In genomic region chr15:23036208-23037065, GRCm38 (mm10) we compare ENCODE assay signal across 8 mouse cellular contexts.
DNase-seq lines count a peak whose midpoint lies in the region; ATAC-seq and TF ChIP-seq lines count a peak whose summit lies in the region.

No protein-coding gene starts in this region.

- H3K4me2 ChIP-seq in forebrain, embryonic 11.5 days (ENCODE audit: low read depth, low read length, severe bottlenecking) = peak overlapping the region; percentile 60
- peak overlapping the region; percentile 56 for H3K4me2 ChIP-seq in lung, postnatal 0 days (replicated peaks; ENCODE audit: low read depth, low read length)

- no peak for TF ChIP-seq EP300 in lung, postnatal 0 days (IDR thresholded peaks at IDR 0.05)

- H3K36me3 ChIP-seq in forebrain, embryonic 11.5 days (ENCODE audit: control insufficient read depth, insufficient read depth, low read length) = no peaks in the 10 kb centered on the region
- no peaks in the 10 kb centered on the region for H3K36me3 ChIP-seq in lung, postnatal 0 days (ENCODE audit: insufficient read depth, low read length)

- peak overlapping the region; percentile 36 for H3K4me3 ChIP-seq in forebrain, embryonic 11.5 days (ENCODE audit: low read depth, low read length)
- H3K4me3 ChIP-seq in lung, postnatal 0 days (ENCODE audit: low read depth, low read length) = peak overlapping the region; percentile 29

- peak; percentile 56 for DNase-seq in urinary bladder, postnatal 14 days (ENCODE audit: low spot score)
- no peak for DNase-seq in urinary bladder, postnatal 10 days (ENCODE audit: low spot score)
- DNase-seq in forebrain, embryonic 11.5 days (ENCODE audit: low spot score) = peak; percentile 90
- DNase-seq in heart, postnatal 25 days (ENCODE audit: low spot score) = peak; percentile 28
- DNase-seq in layer of hippocampus, postnatal 36 days = peak; percentile 73 to 75
- DNase-seq in lung, postnatal 0 days (ENCODE audit: low spot score) = peak; percentile 62
- DNase-seq in right cerebral cortex, adult 2 months (ENCODE audit: low spot score in 2 of 2) = peak; percentile 79 to 81

- no peaks in the 10 kb centered on the region for H3K27me3 ChIP-seq in forebrain, embryonic 11.5 days (ENCODE audit: control insufficient read depth, insufficient read depth, low read length)
- H3K27me3 ChIP-seq in lung, postnatal 0 days (replicated peaks; ENCODE audit: insufficient read depth, low read length) = no peaks in the 10 kb centered on the region

- WGBS in forebrain, embryonic 11.5 days = 6% methylated on average over 23 of the region's 23 CpGs
- WGBS in lung, postnatal 0 days = 5% methylated on average over 23 of the region's 23 CpGs

- no peak for TF ChIP-seq CTCF in lung, postnatal 0 days (IDR thresholded peaks at IDR 0.05)

- peak; percentile 100 for ATAC-seq in forebrain, embryonic 11.5 days (replicated peaks; ENCODE audit: low FRiP score)
- peak; percentile 93 for ATAC-seq in lung, postnatal 0 days
- ATAC-seq in megakaryocyte progenitor cell, adult 5-6 weeks (replicated peaks; ENCODE audit: poor library complexity) = no peak

- intact Hi-C loops in heart, postnatal 25 days (cut with DNase I) = no loop called here

- H3K9me3 ChIP-seq in forebrain, embryonic 11.5 days (ENCODE audit: control insufficient read depth, low read length) = no peaks in the 10 kb centered on the region
- no peaks in the 10 kb centered on the region for H3K9me3 ChIP-seq in lung, postnatal 0 days (ENCODE audit: low read length)

- peak overlapping the region; percentile 37 for H3K9ac ChIP-seq in forebrain, embryonic 11.5 days (ENCODE audit: low read length)
- no peak overlapping the region for H3K9ac ChIP-seq in lung, postnatal 0 days (replicated peaks; ENCODE audit: low read depth)

- H3K4me1 ChIP-seq in forebrain, embryonic 11.5 days (replicated peaks; ENCODE audit: control insufficient read depth, insufficient read depth, low read length) = no peaks in the 10 kb centered on the region
- no peaks in the 10 kb centered on the region for H3K4me1 ChIP-seq in lung, postnatal 0 days (ENCODE audit: insufficient read depth, low read depth, low read length)

- H3K27ac ChIP-seq in forebrain, embryonic 11.5 days (ENCODE audit: low read depth, low read length) = no peak overlapping the region
- no peak overlapping the region for H3K27ac ChIP-seq in lung, postnatal 0 days (ENCODE audit: low read length)
